Mouse (Mus musculus) CH12.LX (cell line): ENCODE results near the gene Foxe1.

Source experiments
- CTCF ChIP-seq, 2 experiments: IDR thresholded peaks in 1 of 2; conservative IDR thresholded peaks in 1 of 2; 2 replicates each; pipeline ENCODE4 v1.5.1; 2011 to 2012; ENCODE audit warnings: low read depth in 2 of 2, low read length in 2 of 2, improper control_type of control experiment in 1 of 2, inconsistent platforms in 1 of 2, mild to moderate bottlenecking in 1 of 2, moderate library complexity in 1 of 2
- EP300 ChIP-seq: IDR thresholded peaks from 2 replicates; pipeline ENCODE4 v1.6.1; 2011; ENCODE audit warnings: low read length, improper control_type of control experiment
- HCFC1 ChIP-seq: IDR thresholded peaks from 2 replicates; pipeline ENCODE4 v1.6.1; 2012; ENCODE audit warnings: low read depth, mild to moderate bottlenecking, inconsistent platforms, low read length, improper control_type of control experiment
- MEF2A ChIP-seq: IDR thresholded peaks from 2 replicates; pipeline ENCODE4 v1.6.1; 2014; ENCODE audit warnings: low read depth, mild to moderate bottlenecking, inconsistent platforms, low read length, improper control_type of control experiment, borderline replicate concordance
- POLR2A ChIP-seq: IDR thresholded peaks from 2 replicates; pipeline ENCODE4 v1.6.1; 2011; ENCODE audit warnings: low read depth, mild to moderate bottlenecking, improper control_type of control experiment, low read length
- SIN3A ChIP-seq: IDR thresholded peaks from 2 replicates; pipeline ENCODE4 v1.6.1; 2012; ENCODE audit warnings: low read length, improper control_type of control experiment, inconsistent platforms
- TCF12 ChIP-seq: IDR thresholded peaks from 2 replicates; pipeline ENCODE4 v1.6.1; 2014; ENCODE audit warnings: low read depth, mild to moderate bottlenecking, inconsistent platforms, low read length, improper control_type of control experiment
- USF1 ChIP-seq: IDR thresholded peaks from 2 replicates; pipeline ENCODE4 v1.6.1; 2014; ENCODE audit warnings: low read depth, mild to moderate bottlenecking, inconsistent platforms, low read length, improper control_type of control experiment
- ZMIZ1 ChIP-seq: IDR thresholded peaks from 2 replicates; pipeline ENCODE4 v1.6.1; 2012; ENCODE audit warnings: low read depth, mild to moderate bottlenecking, inconsistent platforms, low read length, improper control_type of control experiment
- ZNF384 ChIP-seq: IDR thresholded peaks from 2 replicates; pipeline ENCODE4 v1.6.1; 2012; ENCODE audit warnings: low read depth, low read length, improper control_type of control experiment, inconsistent platforms

DNA sequence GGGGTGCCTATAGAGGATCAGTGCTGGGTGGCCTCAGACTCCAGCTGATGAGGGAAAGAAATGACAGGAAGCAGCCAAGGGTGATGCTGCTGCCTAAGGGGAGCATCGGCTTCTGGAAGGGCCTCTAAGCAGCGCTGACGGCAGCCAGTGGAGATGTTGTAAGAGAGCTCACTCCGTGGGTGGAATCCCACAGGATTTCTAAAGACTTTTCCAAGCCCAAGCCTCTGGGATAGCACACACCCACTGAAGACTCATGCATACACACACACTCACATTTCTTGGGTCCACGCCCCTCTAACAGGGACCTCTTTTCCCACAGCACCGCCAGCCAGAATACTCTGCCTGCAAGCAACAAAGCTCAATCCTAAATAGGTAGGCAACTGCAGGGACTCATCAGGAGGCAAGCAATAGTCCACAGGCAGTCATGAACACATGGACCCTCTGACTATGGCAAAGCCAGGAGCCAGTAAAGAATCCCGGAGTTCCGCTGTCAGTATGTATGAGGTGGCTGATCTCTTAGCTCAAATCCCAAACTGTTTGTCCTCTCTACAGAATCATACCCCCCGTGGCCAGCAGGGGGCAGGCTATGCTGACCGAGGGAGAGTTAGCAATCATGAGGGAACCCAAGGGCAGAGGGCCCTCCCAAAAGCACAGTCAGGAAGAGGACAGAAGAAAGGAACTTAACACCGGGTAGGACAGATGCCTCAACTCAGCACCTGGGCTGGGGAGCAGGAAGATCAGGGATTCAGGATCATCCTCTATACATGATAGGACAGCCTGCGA is 13.1 kb downstream of the Foxe1 start:
- no peak for TF ChIP-seq HCFC1
- peak; percentile 29; the same call in 1 of the 2 replicates for TF ChIP-seq MEF2A
- TF ChIP-seq SIN3A: no peak
- no peak for TF ChIP-seq EP300
- TF ChIP-seq USF1: no peak
- TF ChIP-seq POLR2A: no peak
- peak; percentile 71 to 88 for TF ChIP-seq CTCF (conservative IDR thresholded peaks at IDR 0.05 in 1 of 2, IDR thresholded peaks at IDR 0.05 in 1 of 2; ENCODE audit: low read depth in 2 of 2, low read length in 2 of 2)
- no peak for TF ChIP-seq ZNF384
- TF ChIP-seq TCF12: 0 out of 2 replicates have a peak, but pooled peaks have one; percentile 24
- no peak for TF ChIP-seq ZMIZ1
